Mouse (Mus musculus) left cerebral cortex, adult 11 months (tissue): ENCODE data around the gene A330070K13Rik.

ENCODE experiments used
- DNase-seq: peaks from one replicate; pipeline ENCODE4 v3.0.0; 2022; ENCODE audit warnings: low spot score

A330070K13Rik gene

DNA sequence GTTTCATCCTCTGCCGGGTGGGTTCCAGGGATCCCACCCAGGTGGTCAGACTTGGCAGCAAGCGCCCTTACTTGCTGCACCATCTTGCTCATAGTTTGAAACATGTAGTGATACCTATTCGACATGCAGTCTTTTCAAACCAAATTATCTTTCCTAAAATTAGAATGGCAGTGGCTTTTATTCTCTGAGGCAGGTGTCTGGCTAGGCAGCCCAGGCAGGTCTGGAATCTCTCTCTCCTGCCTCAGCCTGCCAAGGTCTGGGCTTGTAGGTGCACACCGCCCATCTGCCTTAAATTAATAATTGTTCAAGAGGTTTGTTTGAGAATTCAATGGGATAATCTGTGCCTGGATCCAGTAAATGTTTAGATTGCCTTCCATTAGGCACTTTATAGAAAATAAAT lies 53.6 kb downstream of the A330070K13Rik start:
- DNase-seq, result no peak

DNA sequence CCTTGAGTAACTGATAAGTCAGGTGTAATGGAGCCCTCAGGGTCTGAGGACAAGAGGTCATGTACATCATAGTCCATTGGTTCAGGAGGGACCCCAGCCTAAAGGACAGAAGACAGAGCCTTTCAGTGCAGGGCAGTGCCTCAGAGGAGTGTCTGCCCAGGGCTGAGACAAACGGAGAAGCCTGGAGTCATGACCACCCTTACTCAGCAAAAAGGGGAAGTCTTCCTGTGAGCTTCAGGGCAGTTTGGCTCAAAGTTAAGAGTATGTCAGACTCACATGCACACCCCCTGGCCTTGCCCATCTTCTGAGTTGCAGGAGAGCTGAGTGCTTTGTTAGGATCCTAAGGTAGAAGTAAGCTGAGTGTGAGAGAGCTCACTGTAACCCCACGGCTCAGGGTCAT lies 54.5 kb downstream of the A330070K13Rik start:
- no peak for DNase-seq
